8 mouse cellular contexts compared by ENCODE assay signal in genomic region chr11:80385055-80385454, GRCm38 (mm10). TPM values are rescaled to one million over a fixed set of nuclear protein-coding genes. Genes with fewer than 3 reads are reported as not detected.
A peak's percentile ranks its signal among the peaks of the same experiment; 100 is the strongest.
DNase-seq lines count a peak whose midpoint lies in the region; ATAC-seq and TF ChIP-seq lines count a peak whose summit lies in the region.

No protein-coding gene starts in this region.

- no peak for ATAC-seq in forebrain, postnatal 0 days
- ATAC-seq in liver, embryonic 13.5 days (ENCODE audit: low read depth) = no peak

- no peaks in the 10 kb centered on the region for H3K27me3 ChIP-seq in CH12.LX (replicated peaks)
- no peaks in the 10 kb centered on the region for H3K27me3 ChIP-seq in forebrain, postnatal 0 days (ENCODE audit: insufficient read depth, low read length)
- H3K27me3 ChIP-seq in liver, embryonic 13.5 days = no peaks in the 10 kb centered on the region

- in situ Hi-C loops in CH12.LX (cut with MboI; ENCODE audit: low pct_ligation_motif_present, low pct_unique_long_range_greater_than_20kb, low sequenced_read_pairs) = no loop called here

- no peak for TF ChIP-seq POLR2A in CH12.LX (IDR thresholded peaks at IDR 0.05; ENCODE audit: low read depth, low read length)

- peaks cover 26 to 52% of the 10 kb centered on the region in 2 experiments for H3K36me3 ChIP-seq in CH12.LX (replicated peaks in 1 of 2; ENCODE audit: control insufficient read depth in 1 of 2, insufficient read depth in 1 of 2, low read length in 1 of 2)
- H3K36me3 ChIP-seq in forebrain, postnatal 0 days (ENCODE audit: insufficient read depth) = peaks cover 19% of the 10 kb centered on the region
- peaks cover 54% of the 10 kb centered on the region for H3K36me3 ChIP-seq in liver, embryonic 13.5 days

- H3K9ac ChIP-seq in CH12.LX (ENCODE audit: insufficient read depth, low read depth) = peak overlapping the region; percentile 100
- H3K9ac ChIP-seq in forebrain, postnatal 0 days = peak overlapping the region; percentile 99
- peak overlapping the region; percentile 84 for H3K9ac ChIP-seq in liver, embryonic 13.5 days

- peaks cover 66% of the 10 kb centered on the region for H3K79me2 ChIP-seq in CH12.LX (replicated peaks; ENCODE audit: control insufficient read depth, extremely low read depth, insufficient read depth, poor library complexity, severe bottlenecking)

- dilution Hi-C loops in CH12.LX (cut with MboI; ENCODE audit: extremely low pct_ligation_motif_present, extremely low pct_unique_long_range_greater_than_20kb, low sequenced_read_pairs) = no loop called here

- intact Hi-C loops in left cerebral cortex, postnatal 25 days (cut with DNase I) = no loop called here

- peak; percentile 13 to 15 for DNase-seq in cerebellum, postnatal 10 days
- DNase-seq in cerebellum, postnatal 4 days (ENCODE audit: low spot score in 2 of 2) = no peak
- DNase-seq in CH12.LX (ENCODE audit: extremely low read depth) = no peak
- no peak for DNase-seq in forebrain, postnatal 0 days
- no peak for DNase-seq in liver, embryonic 13.5 days
- no peak for DNase-seq in embryo, embryonic 10 days (ENCODE audit: low spot score)
- DNase-seq in spleen, postnatal 36 days (ENCODE audit: low spot score in 2 of 2) = no peak
- DNase-seq in left cerebral cortex, postnatal 25 days (ENCODE audit: low spot score in 2 of 2) = no peak

- H3K4me1 ChIP-seq in CH12.LX (ENCODE audit: control insufficient read depth in 1 of 2, insufficient read depth in 2 of 2) = peaks cover 3 to 34% of the 10 kb centered on the region in 2 experiments; a peak in 3 of 4 replicates
- H3K4me1 ChIP-seq in forebrain, postnatal 0 days (ENCODE audit: insufficient read depth) = peaks cover 25% of the 10 kb centered on the region
- H3K4me1 ChIP-seq in liver, embryonic 13.5 days (replicated peaks) = peaks cover 46% of the 10 kb centered on the region

- no peaks in the 10 kb centered on the region for H3K9me3 ChIP-seq in CH12.LX (replicated peaks; ENCODE audit: low read length)
- no peaks in the 10 kb centered on the region for H3K9me3 ChIP-seq in forebrain, postnatal 0 days (ENCODE audit: low read length)
- H3K9me3 ChIP-seq in liver, embryonic 13.5 days (replicated peaks) = no peaks in the 10 kb centered on the region

- no peak overlapping the region for H3K27ac ChIP-seq in CH12.LX (ENCODE audit: insufficient read depth, low read depth)
- no peak overlapping the region for H3K27ac ChIP-seq in forebrain, postnatal 0 days (ENCODE audit: low read depth, low read length)
- peak overlapping the region; percentile 69 for H3K27ac ChIP-seq in liver, embryonic 13.5 days

- no peak for TF ChIP-seq EP300 in CH12.LX (IDR thresholded peaks at IDR 0.05; ENCODE audit: low read length)

- peak overlapping the region; percentile 61 to 91 (median 76) for H3K4me3 ChIP-seq in CH12.LX (replicated peaks in 1 of 3; ENCODE audit: low read depth in 2 of 3, low read length in 2 of 3, poor library complexity in 1 of 3)
- H3K4me3 ChIP-seq in forebrain, postnatal 0 days (ENCODE audit: low read depth, low read length) = peak overlapping the region; percentile 100
- peak overlapping the region; percentile 88 for H3K4me3 ChIP-seq in liver, embryonic 13.5 days (replicated peaks)

- TF ChIP-seq CTCF in CH12.LX (conservative IDR thresholded peaks at IDR 0.05 in 1 of 2, IDR thresholded peaks at IDR 0.05 in 1 of 2; ENCODE audit: low read depth in 2 of 2, low read length in 2 of 2) = no peak
- no peak for TF ChIP-seq CTCF in forebrain, postnatal 0 days (IDR thresholded peaks at IDR 0.05; ENCODE audit: low read depth)

- H3K4me2 ChIP-seq in CH12.LX (ENCODE audit: insufficient read depth, low read depth, poor library complexity, severe bottlenecking) = peak overlapping the region; percentile 73
- H3K4me2 ChIP-seq in forebrain, postnatal 0 days (ENCODE audit: low read depth) = peak overlapping the region; percentile 67
- peak overlapping the region; percentile 94 for H3K4me2 ChIP-seq in liver, embryonic 13.5 days

- 36% methylated on average over 4 of the region's 4 CpGs for WGBS in forebrain, postnatal 0 days
- WGBS in liver, embryonic 13.5 days (ENCODE audit: insufficient replicate concordance) = 33% methylated on average over 4 of the region's 4 CpGs

- no peak for TF ChIP-seq RAD21 in CH12.LX (IDR thresholded peaks at IDR 0.05; ENCODE audit: low read depth, low read length)

TF ChIP-seq in CH12.LX, 34 proteins besides CTCF, POLR2A, EP300 and RAD21:
- TF ChIP-seq MAZ (IDR thresholded peaks at IDR 0.05; ENCODE audit: low read depth, low read length) = no peak
- TF ChIP-seq POLR2AphosphoS2 (IDR thresholded peaks at IDR 0.05; ENCODE audit: low read depth, low read length) = 0 out of 2 replicates have a peak, but pooled peaks have one; percentile 21

RNA-seq across cellular contexts. Expression of gene Zfp207, which starts 2.0 kb away (rescaled TPM):
- total RNA-seq in CH12.LX (2012; rRNA removed) (137 and 185 TPM in 2 replicates), CH12.LX (2014; rRNA removed) (296 and 345 TPM in 2 replicates)
- polyA plus RNA-seq in CH12.LX (2012; ENCODE audit: insufficient read length, low read depth) = 196 and 231 TPM in 2 replicates
- total RNA-seq in forebrain, postnatal 0 days (2014; rRNA removed) = 250 and 264 TPM in 2 replicates
- 163 and 171 TPM in 2 replicates for polyA plus RNA-seq in forebrain, postnatal 0 days (2015; fragmentation: Nextera tagmentation; extraction: Ambion mirVana)
- polyA plus RNA-seq in liver, embryonic 13.5 days (2015; fragmentation: Nextera tagmentation; extraction: Ambion mirVana) = 102 and 131 TPM in 2 replicates
- total RNA-seq in left cerebral cortex, postnatal 25 days (2021) = 100 to 1,000 TPM; 132 to 142 TPM

RNA-seq across cellular contexts. Expression of gene 5730455P16Rik, which starts 7.2 kb away (rescaled TPM):
- total RNA-seq in CH12.LX (2012; rRNA removed) (11.5 and 12.7 TPM in 2 replicates), CH12.LX (2014; rRNA removed) (19.7 and 22.2 TPM in 2 replicates)
- 15.0 and 19.4 TPM in 2 replicates for polyA plus RNA-seq in CH12.LX (2012; ENCODE audit: insufficient read length, low read depth)
- 41.8 and 43.2 TPM in 2 replicates for total RNA-seq in forebrain, postnatal 0 days (2014; rRNA removed)
- polyA plus RNA-seq in forebrain, postnatal 0 days (2015; fragmentation: Nextera tagmentation; extraction: Ambion mirVana) = 30.8 and 47.6 TPM in 2 replicates
- 6.9 and 8.1 TPM in 2 replicates for polyA plus RNA-seq in liver, embryonic 13.5 days (2015; fragmentation: Nextera tagmentation; extraction: Ambion mirVana)
- 10 to 100 TPM; 46.8 to 50.1 TPM for total RNA-seq in left cerebral cortex, postnatal 25 days (2021)

RNA-seq across cellular contexts. Expression of gene Psmd11, which starts 43.4 kb away (rescaled TPM):
- total RNA-seq in CH12.LX (2012; rRNA removed) (141 and 157 TPM in 2 replicates), CH12.LX (2014; rRNA removed) (105 and 116 TPM in 2 replicates)
- polyA plus RNA-seq in CH12.LX (2012; ENCODE audit: insufficient read length, low read depth) = 179 and 191 TPM in 2 replicates
- total RNA-seq in forebrain, postnatal 0 days (2014; rRNA removed) = 30.2 and 33.4 TPM in 2 replicates
- 280 and 310 TPM in 2 replicates for polyA plus RNA-seq in forebrain, postnatal 0 days (2015; fragmentation: Nextera tagmentation; extraction: Ambion mirVana)
- polyA plus RNA-seq in liver, embryonic 13.5 days (2015; fragmentation: Nextera tagmentation; extraction: Ambion mirVana) = 218 and 238 TPM in 2 replicates
- 100 to 1,000 TPM in 1 of 2 experiments, 10 to 100 TPM in 1; 93.5 to 110 TPM for total RNA-seq in left cerebral cortex, postnatal 25 days (2021)

Comparison
In these comparisons a context has a peak if more than half of its experiments do, and no peak if none do; other contexts are left out.
1. DNase-seq: peak in cerebellum, postnatal 10 days (2 of 2); none in cerebellum, postnatal 4 days (0 of 2), CH12.LX (single experiment), forebrain, postnatal 0 days (single experiment), liver, embryonic 13.5 days (single experiment), embryo, embryonic 10 days (single experiment), spleen, postnatal 36 days (0 of 2) and left cerebral cortex, postnatal 25 days (0 of 2).
2. Peak in every context shown above with its lines, with median percentiles within 50 percentile points of each other: H3K4me2 ChIP-seq, H3K4me3 ChIP-seq and H3K9ac ChIP-seq.